Mouse (Mus musculus): Measurements from ENCODE around the gene Napepld. TPM values are rescaled to one million over a fixed set of nuclear protein-coding genes. Genes with fewer than 3 reads are reported as not detected.

Gene Napepld
- polyA plus RNA-seq, 1 experiment from 2014 or later, result 7.0 TPM

- no peaks in the 10 kb centered on the region for H3K4me1 ChIP-seq (replicated peaks; ENCODE audit: control insufficient read depth, insufficient read depth, low read length)
- no peak overlapping the region for H3K4me2 ChIP-seq (replicated peaks; ENCODE audit: low read depth, low read length)
- WGBS, result 64% methylated on average over 8 of the region's 8 CpGs
- H3K36me3 ChIP-seq (ENCODE audit: control insufficient read depth, insufficient read depth, low read length), result no peaks in the 10 kb centered on the region
- H3K9ac ChIP-seq (ENCODE audit: low read depth, low read length), result no peak overlapping the region
- no peaks in the 10 kb centered on the region for H3K9me3 ChIP-seq (ENCODE audit: control insufficient read depth, low read length)
- ATAC-seq (ENCODE audit: low FRiP score), result no peak
- no peak overlapping the region for H3K4me3 ChIP-seq (ENCODE audit: low read depth, low read length)
- no peaks in the 10 kb centered on the region for H3K27me3 ChIP-seq (ENCODE audit: control insufficient read depth, insufficient read depth, low read length)
- no peak for DNase-seq (ENCODE audit: low spot score)
- H3K27ac ChIP-seq (ENCODE audit: low read depth, low read length), result no peak overlapping the region
Observed at GRCm38 (mm10) chr5:21667191-21668137, 33.7 kb downstream of the Napepld start.

- 97% methylated on average over 11 of the region's 11 CpGs for WGBS
- no peak overlapping the region for H3K27ac ChIP-seq (ENCODE audit: low read depth, low read length)
- no peaks in the 10 kb centered on the region for H3K4me1 ChIP-seq (replicated peaks; ENCODE audit: control insufficient read depth, insufficient read depth, low read length)
- no peaks in the 10 kb centered on the region for H3K9me3 ChIP-seq (ENCODE audit: control insufficient read depth, low read length)
- no peak overlapping the region for H3K4me2 ChIP-seq (replicated peaks; ENCODE audit: low read depth, low read length)
- no peaks in the 10 kb centered on the region for H3K27me3 ChIP-seq (ENCODE audit: control insufficient read depth, insufficient read depth, low read length)
- DNase-seq (ENCODE audit: low spot score) (no peak), ATAC-seq (ENCODE audit: low FRiP score) (no peak)
- 0 out of 2 replicates have a peak, but pooled peaks cover 3% of the 10 kb centered on the region for H3K36me3 ChIP-seq (ENCODE audit: control insufficient read depth, insufficient read depth, low read length)
- H3K9ac ChIP-seq (ENCODE audit: low read depth, low read length), result no peak overlapping the region
- H3K4me3 ChIP-seq (ENCODE audit: low read depth, low read length), result no peak overlapping the region
Observed at GRCm38 (mm10) chr5:21663081-21663480, 38.1 kb downstream of the Napepld start.

GRCm38 (mm10) chr5:21660850-21661249, 40.3 kb downstream of the Napepld start:
- no peak for DNase-seq (ENCODE audit: low spot score)
- Histone ChIP-seq H3K9me3 (ENCODE audit: control insufficient read depth, low read length) (no peaks in the 10 kb centered on the region), H3K27ac (ENCODE audit: low read depth, low read length) (no peak overlapping the region), H3K27me3 (ENCODE audit: control insufficient read depth, insufficient read depth, low read length) (no peaks in the 10 kb centered on the region), H3K9ac (ENCODE audit: low read depth, low read length) (no peak overlapping the region), H3K4me3 (ENCODE audit: low read depth, low read length) (no peak overlapping the region), H3K4me2 (replicated peaks; ENCODE audit: low read depth, low read length) (no peak overlapping the region), H3K36me3 (ENCODE audit: control insufficient read depth, insufficient read depth, low read length) (0 out of 2 replicates have a peak, but pooled peaks cover 3% of the 10 kb centered on the region), H3K4me1 (replicated peaks; ENCODE audit: control insufficient read depth, insufficient read depth, low read length) (no peaks in the 10 kb centered on the region)
- no peak for ATAC-seq (ENCODE audit: low FRiP score)
- 91% methylated on average over 6 of the region's 6 CpGs for WGBS

- H3K36me3 ChIP-seq (ENCODE audit: control insufficient read depth, insufficient read depth, low read length), result 0 out of 2 replicates have a peak, but pooled peaks cover 7% of the 10 kb centered on the region
- H3K9me3 ChIP-seq (ENCODE audit: control insufficient read depth, low read length), result no peaks in the 10 kb centered on the region
- 53% methylated on average over 11 of the region's 11 CpGs for WGBS
- DNase-seq (ENCODE audit: low spot score) (peak; percentile 83), ATAC-seq (ENCODE audit: low FRiP score) (peak; percentile 75)
- H3K9ac ChIP-seq (ENCODE audit: low read depth, low read length), result no peak overlapping the region
- no peak overlapping the region for H3K27ac ChIP-seq (ENCODE audit: low read depth, low read length)
- no peaks in the 10 kb centered on the region for H3K4me1 ChIP-seq (replicated peaks; ENCODE audit: control insufficient read depth, insufficient read depth, low read length)
- no peak overlapping the region for H3K4me2 ChIP-seq (replicated peaks; ENCODE audit: low read depth, low read length)
- H3K4me3 ChIP-seq (ENCODE audit: low read depth, low read length), result no peak overlapping the region
- H3K27me3 ChIP-seq (ENCODE audit: control insufficient read depth, insufficient read depth, low read length), result no peaks in the 10 kb centered on the region
Observed at GRCm38 (mm10) chr5:21658623-21659395, 42.4 kb downstream of the Napepld start.

GRCm38 (mm10) chr5:21658038-21658437, 43.2 kb downstream of the Napepld start:
- ATAC-seq (ENCODE audit: low FRiP score) (no peak), DNase-seq (ENCODE audit: low spot score) (no peak)
- Histone ChIP-seq H3K9ac (ENCODE audit: low read depth, low read length) (no peak overlapping the region), H3K4me3 (ENCODE audit: low read depth, low read length) (no peak overlapping the region), H3K27me3 (ENCODE audit: control insufficient read depth, insufficient read depth, low read length) (no peaks in the 10 kb centered on the region), H3K27ac (ENCODE audit: low read depth, low read length) (no peak overlapping the region), H3K9me3 (ENCODE audit: control insufficient read depth, low read length) (no peaks in the 10 kb centered on the region), H3K4me1 (replicated peaks; ENCODE audit: control insufficient read depth, insufficient read depth, low read length) (no peaks in the 10 kb centered on the region), H3K36me3 (ENCODE audit: control insufficient read depth, insufficient read depth, low read length) (0 out of 2 replicates have a peak, but pooled peaks cover 7% of the 10 kb centered on the region), H3K4me2 (replicated peaks; ENCODE audit: low read depth, low read length) (no peak overlapping the region)
- 87% methylated on average over 6 of the region's 6 CpGs for WGBS

- Histone ChIP-seq H3K9ac (ENCODE audit: low read depth, low read length) (no peak overlapping the region), H3K27ac (ENCODE audit: low read depth, low read length) (no peak overlapping the region), H3K4me2 (replicated peaks; ENCODE audit: low read depth, low read length) (no peak overlapping the region), H3K27me3 (ENCODE audit: control insufficient read depth, insufficient read depth, low read length) (no peaks in the 10 kb centered on the region), H3K36me3 (ENCODE audit: control insufficient read depth, insufficient read depth, low read length) (0 out of 2 replicates have a peak, but pooled peaks cover 7% of the 10 kb centered on the region), H3K9me3 (ENCODE audit: control insufficient read depth, low read length) (no peaks in the 10 kb centered on the region), H3K4me3 (ENCODE audit: low read depth, low read length) (no peak overlapping the region), H3K4me1 (replicated peaks; ENCODE audit: control insufficient read depth, insufficient read depth, low read length) (no peaks in the 10 kb centered on the region)
- 92% methylated on average over 9 of the region's 9 CpGs for WGBS
- ATAC-seq (ENCODE audit: low FRiP score) (no peak), DNase-seq (ENCODE audit: low spot score) (no peak)
Observed at GRCm38 (mm10) chr5:21656912-21657311, 44.3 kb downstream of the Napepld start.

GRCm38 (mm10) chr5:21651885-21652612, 49.1 kb downstream of the Napepld start:
- no peak overlapping the region for H3K9ac ChIP-seq (ENCODE audit: low read depth, low read length)
- no peak for ATAC-seq (ENCODE audit: low FRiP score)
- H3K36me3 ChIP-seq (ENCODE audit: control insufficient read depth, insufficient read depth, low read length), result peaks cover 10% of the 10 kb centered on the region; the same call in 1 of the 2 replicates
- H3K4me3 ChIP-seq (ENCODE audit: low read depth, low read length), result no peak overlapping the region
- no peaks in the 10 kb centered on the region for H3K27me3 ChIP-seq (ENCODE audit: control insufficient read depth, insufficient read depth, low read length)
- no peak for DNase-seq (ENCODE audit: low spot score)
- no peak overlapping the region for H3K27ac ChIP-seq (ENCODE audit: low read depth, low read length)
- WGBS, result 90% methylated on average over 7 of the region's 7 CpGs
- no peak overlapping the region for H3K4me2 ChIP-seq (replicated peaks; ENCODE audit: low read depth, low read length)
- H3K4me1 ChIP-seq (replicated peaks; ENCODE audit: control insufficient read depth, insufficient read depth, low read length), result 0 out of 2 replicates have a peak, but pooled peaks cover 3% of the 10 kb centered on the region
- no peaks in the 10 kb centered on the region for H3K9me3 ChIP-seq (ENCODE audit: control insufficient read depth, low read length)

- H3K4me2 ChIP-seq (replicated peaks; ENCODE audit: low read depth, low read length), result no peak overlapping the region
- H3K4me3 ChIP-seq (ENCODE audit: low read depth, low read length), result no peak overlapping the region
- no peak for ATAC-seq (ENCODE audit: low FRiP score)
- no peak overlapping the region for H3K27ac ChIP-seq (ENCODE audit: low read depth, low read length)
- H3K36me3 ChIP-seq (ENCODE audit: control insufficient read depth, insufficient read depth, low read length), result peaks cover 10% of the 10 kb centered on the region; the same call in 1 of the 2 replicates
- WGBS, result 71% methylated on average over 2 of the region's 2 CpGs
- H3K4me1 ChIP-seq (replicated peaks; ENCODE audit: control insufficient read depth, insufficient read depth, low read length), result 0 out of 2 replicates have a peak, but pooled peaks cover 3% of the 10 kb centered on the region
- no peaks in the 10 kb centered on the region for H3K9me3 ChIP-seq (ENCODE audit: control insufficient read depth, low read length)
- no peak for DNase-seq (ENCODE audit: low spot score)
- no peaks in the 10 kb centered on the region for H3K27me3 ChIP-seq (ENCODE audit: control insufficient read depth, insufficient read depth, low read length)
- H3K9ac ChIP-seq (ENCODE audit: low read depth, low read length), result no peak overlapping the region
Observed at GRCm38 (mm10) chr5:21650736-21651135, 50.5 kb downstream of the Napepld start.

Measured in hindbrain, embryonic 11.5 days (tissue).